Mouse (Mus musculus): ENCODE results near the gene Mest.
A peak's percentile ranks its signal among the peaks of the same experiment; 100 is the strongest.

Mest gene

GRCm38 (mm10) chr6:30709115-30709514, 14.2 kb upstream of the Mest start:
- no peak for DNase-seq (ENCODE audit: low spot score)

- no peak for DNase-seq (ENCODE audit: low spot score)
These were observed 12.7 kb upstream of the Mest start for GRCm38 (mm10) chr6:30710371-30711364.

DNA sequence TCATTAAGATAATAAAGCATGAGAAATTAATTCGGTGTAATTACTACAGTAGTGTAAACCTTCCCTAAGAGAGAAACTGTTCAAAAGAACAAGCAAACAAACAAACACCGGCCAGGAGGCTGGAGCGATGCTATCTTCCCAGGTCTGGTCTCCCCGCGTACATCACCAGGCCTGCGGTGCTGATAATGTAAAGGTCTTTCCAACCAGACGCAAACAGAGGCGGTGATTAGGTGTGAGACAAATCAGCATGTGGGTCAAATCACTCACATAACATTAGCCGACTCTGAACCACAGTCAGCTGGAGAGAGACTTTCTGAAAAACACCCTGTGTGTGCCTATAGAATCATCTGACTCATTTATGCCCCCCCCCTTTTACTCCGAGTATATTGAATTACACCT, 12.0 kb upstream of the Mest start:
- DNase-seq (ENCODE audit: low spot score) = no peak

GRCm38 (mm10) chr6:30712484-30712883, 10.9 kb upstream of the Mest start:
- peak; percentile 61 for DNase-seq (ENCODE audit: low spot score)

DNA sequence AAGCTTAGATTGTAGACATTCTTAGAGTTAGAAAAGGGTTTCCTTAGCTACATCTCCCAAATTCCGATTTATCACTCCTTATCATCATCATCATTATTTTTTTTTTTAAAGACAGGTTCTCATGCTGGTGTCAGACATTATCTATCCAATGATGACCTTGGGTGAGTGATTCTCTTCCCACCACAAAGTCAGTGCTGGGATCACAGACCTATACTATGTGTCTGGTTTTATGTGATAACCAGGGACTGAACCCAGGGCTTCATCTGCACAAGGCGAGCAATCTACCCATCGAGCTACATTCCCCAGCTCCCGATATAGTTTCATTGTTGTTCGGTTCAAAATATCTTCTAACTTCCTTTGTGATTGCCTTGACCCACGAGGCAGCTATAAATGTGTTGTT, 9.9 kb upstream of the Mest start:
- no peak for DNase-seq (ENCODE audit: low spot score)

DNA sequence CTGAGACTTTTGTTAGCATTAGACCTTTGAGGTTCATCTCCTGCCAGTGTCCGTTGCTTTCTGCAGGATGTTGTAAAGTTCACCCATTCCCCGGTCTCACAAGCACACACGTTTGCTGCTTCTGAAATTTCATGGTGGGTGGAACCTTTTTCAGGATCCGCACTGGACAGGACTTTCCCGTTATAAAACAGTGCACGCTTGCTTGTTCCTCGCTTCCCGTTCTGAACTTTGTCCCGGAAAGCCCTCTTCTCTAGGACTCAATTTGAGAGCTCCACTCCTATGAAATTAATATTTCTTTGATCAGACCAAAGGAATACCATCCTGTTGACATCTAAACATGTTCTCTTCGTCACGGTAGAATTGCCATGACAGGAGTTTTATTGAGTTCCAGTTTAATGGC, 9.5 kb upstream of the Mest start:
- no peak for DNase-seq (ENCODE audit: low spot score)

DNA sequence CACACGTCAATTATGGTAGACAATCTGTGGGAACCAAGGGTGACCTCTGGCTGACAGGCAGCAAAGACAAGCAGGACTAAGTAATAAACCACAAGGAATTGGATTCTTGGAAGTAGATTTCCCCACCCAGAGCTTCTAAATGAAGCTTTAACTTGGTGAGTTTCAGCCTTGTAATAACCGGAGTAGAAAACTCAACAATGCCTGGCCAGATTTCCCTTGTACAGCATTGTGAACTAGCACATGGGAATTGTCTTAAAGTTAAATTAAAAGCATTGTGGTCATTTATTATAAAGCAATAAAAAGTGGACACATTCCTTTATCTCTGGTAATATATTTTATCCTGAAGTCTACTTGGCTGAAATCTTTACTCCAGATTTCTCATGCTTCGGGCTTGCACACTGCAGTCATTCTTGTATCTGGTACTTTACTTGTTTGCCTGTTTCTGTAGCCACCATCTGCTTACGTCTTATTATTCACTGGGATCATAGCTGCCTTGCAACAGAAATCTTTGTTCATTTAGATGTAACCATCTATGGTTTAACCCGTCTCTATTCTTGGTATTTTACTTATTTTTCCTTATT, 8.4 kb upstream of the Mest start:
- DNase-seq (ENCODE audit: low spot score) = no peak

GRCm38 (mm10) chr6:30716796-30717195, 6.6 kb upstream of the Mest start:
- DNase-seq (ENCODE audit: low spot score) = peak; percentile 45

DNA sequence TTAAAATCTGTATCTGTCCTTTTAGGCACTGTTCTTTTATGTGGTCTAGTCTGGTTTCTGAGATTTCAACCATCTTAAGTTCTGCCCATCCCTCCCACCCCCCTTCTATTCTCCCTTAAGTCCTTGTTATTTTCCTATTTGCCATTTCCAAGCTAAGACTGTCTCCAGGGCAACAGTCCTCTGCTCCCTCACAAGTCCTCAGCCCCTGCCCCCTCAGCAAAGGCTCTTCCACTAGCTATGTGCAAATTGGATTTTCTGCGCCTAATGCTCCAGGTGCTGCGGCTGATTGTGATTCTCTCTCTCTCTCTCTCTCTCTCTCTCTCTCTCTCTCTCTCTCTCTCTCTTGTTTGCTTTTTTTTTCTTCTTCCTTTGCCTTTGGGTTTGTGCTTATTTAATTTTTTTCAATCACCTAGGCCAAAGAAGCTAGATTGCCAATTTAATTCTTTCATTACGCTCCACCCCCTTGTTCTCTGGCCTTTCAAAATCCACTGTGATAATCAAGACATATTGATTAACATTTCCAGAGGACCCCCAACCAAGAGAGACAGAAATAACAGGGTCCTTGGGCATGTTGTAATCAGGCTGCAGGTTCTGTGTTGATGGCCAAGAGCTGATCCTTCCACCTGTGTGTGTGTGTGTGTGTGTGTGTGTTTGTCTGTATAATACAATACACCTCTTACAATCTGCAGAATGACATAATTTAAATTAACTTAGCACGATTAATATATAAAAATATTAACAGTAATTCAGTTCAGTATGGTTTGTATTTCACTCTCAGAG, 772 bp upstream of the Mest start:
- no peak for DNase-seq (ENCODE audit: low spot score)

GRCm38 (mm10) chr6:30730301-30730971, 7.1 kb downstream of the Mest start:
- no peak for DNase-seq (ENCODE audit: low spot score)

DNA sequence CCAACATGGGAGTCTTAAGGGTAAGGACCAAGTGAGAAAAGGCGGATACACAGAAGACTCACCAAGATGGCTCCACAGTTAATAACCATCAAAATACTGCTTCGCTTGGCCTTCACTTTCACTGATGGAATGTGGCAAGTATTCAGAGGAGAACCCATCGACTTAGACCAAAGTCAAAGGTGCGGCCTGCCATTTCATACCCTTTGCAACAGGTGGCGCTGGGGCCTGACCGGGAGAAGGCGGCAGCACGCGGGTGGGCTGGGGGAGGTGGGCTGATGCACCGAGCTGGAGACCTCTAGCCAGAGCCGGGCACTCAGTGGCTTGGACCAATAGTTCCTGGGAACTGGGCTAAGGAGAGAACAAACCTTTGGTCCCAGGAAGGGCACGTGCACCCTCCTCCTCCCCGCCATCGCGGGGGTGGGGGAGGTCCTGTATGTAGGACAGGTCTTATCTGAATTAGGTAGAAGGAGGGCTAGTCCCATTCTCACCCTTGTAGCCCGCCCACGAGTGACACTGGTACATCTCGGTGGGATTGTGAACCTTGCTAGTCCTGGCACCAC, 9.3 kb downstream of the Mest start:
- no peak for DNase-seq (ENCODE audit: low spot score)

DNA sequence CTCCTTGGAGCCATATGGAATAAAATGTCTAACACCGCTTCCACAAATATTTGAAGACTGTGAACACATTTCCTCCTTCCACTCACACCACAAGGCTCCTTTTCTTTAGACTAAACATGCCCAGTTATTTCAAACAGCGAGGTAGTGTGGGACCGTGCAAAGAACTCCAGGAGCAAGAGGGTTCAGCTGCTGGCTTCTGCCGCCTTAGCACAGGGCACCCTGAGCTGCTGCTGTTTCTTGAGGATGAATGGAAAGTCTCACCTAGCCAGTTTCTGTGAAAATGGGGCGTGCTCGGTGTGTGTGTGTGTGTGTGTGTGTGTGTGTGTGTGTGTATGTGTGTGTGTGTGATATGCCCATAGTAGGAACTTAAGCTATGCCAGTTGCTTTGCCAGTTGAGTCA, 11.1 kb downstream of the Mest start:
- DNase-seq (ENCODE audit: low spot score) = no peak

DNA sequence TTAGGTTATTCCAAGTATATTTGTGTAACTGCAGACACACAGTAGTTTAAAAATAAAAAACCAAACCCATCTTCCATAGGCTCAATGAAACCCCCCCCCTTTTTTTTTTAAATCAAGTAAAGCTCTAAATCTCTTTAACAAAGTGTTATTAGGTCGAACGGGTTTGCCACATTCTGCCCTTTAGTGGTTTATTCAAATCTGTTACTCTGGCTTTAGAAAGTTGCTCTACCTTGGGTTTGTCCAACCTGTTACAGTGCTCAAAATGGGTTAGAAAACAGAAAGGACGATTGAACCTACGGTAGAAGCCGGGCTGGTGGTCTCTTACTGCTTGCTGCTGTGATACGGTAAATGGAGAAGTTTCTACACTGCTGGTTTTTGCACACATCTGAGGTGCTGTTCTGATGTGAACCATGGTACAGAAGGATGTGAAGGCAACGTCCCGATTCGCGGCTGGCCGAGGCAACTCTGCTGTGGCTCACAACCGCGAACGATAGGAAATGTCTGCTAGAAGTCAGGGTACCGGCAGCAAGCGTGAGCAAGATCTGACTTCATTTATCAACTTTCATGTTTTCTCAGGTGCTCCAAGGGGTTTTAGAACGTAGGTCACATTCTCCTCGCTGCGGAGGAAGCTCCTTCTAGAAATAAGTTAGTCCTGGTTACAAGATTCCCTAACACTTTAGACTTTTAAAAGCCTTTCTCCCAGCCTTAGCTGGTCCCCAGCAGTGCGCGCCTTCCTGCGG, 11.8 kb downstream of the Mest start:
- no peak for DNase-seq (ENCODE audit: low spot score)

DNA sequence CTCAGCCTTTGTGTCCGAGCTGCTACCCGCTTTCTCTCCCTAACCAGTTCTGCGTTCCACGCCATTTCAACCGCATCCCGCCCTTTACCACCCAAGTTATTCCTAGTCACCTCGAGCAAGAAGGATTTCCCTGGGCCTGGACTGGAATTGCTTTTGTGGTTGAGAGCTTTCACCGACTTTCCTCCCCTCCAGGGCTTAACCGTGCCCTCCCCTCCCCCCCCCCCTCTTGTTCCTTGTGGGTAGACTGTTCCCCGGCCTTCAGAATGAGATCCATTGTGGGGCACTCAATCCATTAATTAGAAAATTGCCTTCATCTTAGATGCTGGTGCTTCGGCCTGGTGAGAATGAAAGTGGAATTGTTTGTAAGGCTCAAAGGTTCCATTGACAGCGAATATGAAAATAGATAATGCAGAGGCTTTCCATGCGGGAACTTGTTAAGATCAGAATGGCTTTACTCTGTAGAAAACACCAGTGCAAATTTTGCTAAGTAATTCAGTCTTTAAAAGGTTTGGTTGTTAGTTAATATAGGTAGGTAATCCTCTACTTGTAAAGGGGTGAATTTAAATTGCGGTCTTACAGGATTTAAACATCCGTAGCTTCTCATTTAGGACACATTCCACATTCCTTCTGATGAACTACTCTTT, 12.5 kb downstream of the Mest start:
- no peak for DNase-seq (ENCODE audit: low spot score)

GRCm38 (mm10) chr6:30736372-30736762, 13.0 kb downstream of the Mest start:
- no peak for DNase-seq (ENCODE audit: low spot score)

- DNase-seq (ENCODE audit: low spot score) = peak; percentile 65
These were observed 13.7 kb downstream of the Mest start for GRCm38 (mm10) chr6:30736864-30737547.

- DNase-seq (ENCODE audit: low spot score) = peak; percentile 57
These were observed 14.5 kb downstream of the Mest start for GRCm38 (mm10) chr6:30737548-30738463.

DNA sequence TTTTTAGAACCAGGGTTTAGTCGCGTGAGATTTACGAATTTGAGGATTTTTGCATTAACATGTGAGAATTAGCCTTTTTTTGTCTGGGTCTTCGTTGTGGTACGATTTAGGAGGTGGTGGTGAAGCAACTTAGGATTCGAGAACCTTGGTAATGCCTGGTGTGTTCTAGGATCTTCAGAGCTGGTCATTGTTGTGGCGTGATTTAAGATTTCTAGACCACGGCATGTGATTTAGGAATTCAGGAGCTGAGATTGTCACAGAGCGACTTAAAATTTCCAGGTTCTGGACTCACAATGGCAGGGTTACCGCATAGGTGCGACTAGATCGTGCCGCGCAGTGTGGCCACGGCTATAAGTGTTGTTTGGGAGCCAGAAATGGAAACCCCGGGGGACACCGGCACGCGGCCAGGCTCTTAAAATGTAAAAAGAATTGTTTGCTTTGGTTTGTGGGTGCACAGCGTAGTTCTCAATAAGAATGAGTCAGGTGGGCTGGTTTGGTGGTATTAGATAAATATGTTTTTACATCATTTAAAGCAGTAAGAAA, 15.2 kb downstream of the Mest start:
- no peak for DNase-seq (ENCODE audit: low spot score)

Measured in lung, postnatal 25 days (tissue).